Mouse (Mus musculus) brain, embryonic 14.5 days (tissue): ENCODE measurements at regions not wholly inside any gene's neighbourhood (a gene's known extent, or its start where the extent isn't known, plus 50 kb on each side); places are given as distances from the start of the nearest gene placed in this dataset.

Experiments used
- CTCF ChIP-seq: fragments of 200-500 bp; IDR thresholded peaks from 2 replicates; pipeline ENCODE4 v1.5.1; 2012; ENCODE audit warnings: inconsistent platforms, mild to moderate bottlenecking, moderate library complexity, borderline replicate concordance; ENCODE audit not compliant: insufficient read depth, insufficient read length; ENCODE audit errors: extremely low read depth
- POLR2A ChIP-seq: fragments of 200-500 bp; IDR thresholded peaks from 2 replicates; pipeline ENCODE4 v1.6.1; 2012; ENCODE audit warnings: mild to moderate bottlenecking, inconsistent platforms, borderline replicate concordance; ENCODE audit not compliant: poor library complexity, insufficient read depth, insufficient read length, severe bottlenecking; ENCODE audit errors: extremely low read depth

GRCm38 (mm10) chr9:86092998-86093397, 250.8 kb downstream of the Tpbg start:
- no peak for TF ChIP-seq POLR2A
- TF ChIP-seq CTCF = no peak
